Mouse (Mus musculus) testis, postnatal 14 days (tissue): ENCODE data around the gene Defb42.

ENCODE experiments used
- DNase-seq: peaks from one replicate; pipeline ENCODE4 v3.0.0; 2021; ENCODE audit warnings: low spot score

The Defb42 gene

DNA sequence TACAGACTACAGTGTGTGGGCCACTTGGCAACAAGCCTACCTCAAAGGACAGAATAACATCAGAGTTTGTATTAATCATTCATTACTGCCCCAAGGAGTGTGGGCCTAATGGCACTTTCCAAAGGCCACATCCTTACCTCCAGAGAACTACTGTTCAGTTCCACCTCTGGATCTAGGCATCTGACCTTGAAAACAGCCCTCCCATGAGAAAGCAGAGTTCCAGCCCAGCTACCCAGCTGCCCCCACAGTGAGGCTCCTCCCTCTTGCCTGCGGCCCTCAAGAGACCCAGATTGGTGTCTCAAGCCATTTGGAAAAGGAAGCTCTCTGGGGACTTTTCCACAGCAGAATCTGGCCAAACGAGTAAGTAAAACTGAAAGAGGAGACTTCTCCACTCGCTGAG, at the start of gene Defb42:
Defb42 (plus strand) TSS at position 301 of the 400 bp plus-strand sequence.
- DNase-seq = no peak

- DNase-seq = no peak
Observed at GRCm38 (mm10) chr14:62997777-62998176, 49.0 kb upstream of the Defb42 start, which contains the start of gene Defb47. Gene Defb47, plus strand, starts transcription at chr14:62998077.

DNA sequence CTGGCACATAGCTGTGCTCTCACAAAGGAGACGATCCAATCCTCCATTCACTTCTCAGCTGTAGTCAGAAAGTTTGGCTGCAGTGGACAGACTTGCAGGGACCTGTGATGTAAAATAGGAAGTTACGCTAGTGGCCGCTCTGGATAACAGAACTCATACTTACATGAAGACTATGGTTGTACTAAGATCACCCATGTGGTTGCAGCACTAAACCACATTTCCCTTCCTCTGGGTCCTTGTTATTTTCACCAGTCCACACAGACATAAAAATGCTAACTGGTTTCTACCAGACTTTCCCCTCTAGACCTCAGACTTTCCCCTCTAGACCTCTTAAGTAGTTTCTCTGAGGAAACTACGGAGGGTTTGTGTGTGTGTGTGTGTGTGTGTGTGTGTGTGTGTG, 47.8 kb upstream of the Defb42 start:
- no peak for DNase-seq

- DNase-seq = no peak
Observed at GRCm38 (mm10) chr14:63002588-63002987, 44.2 kb upstream of the Defb42 start.

DNA sequence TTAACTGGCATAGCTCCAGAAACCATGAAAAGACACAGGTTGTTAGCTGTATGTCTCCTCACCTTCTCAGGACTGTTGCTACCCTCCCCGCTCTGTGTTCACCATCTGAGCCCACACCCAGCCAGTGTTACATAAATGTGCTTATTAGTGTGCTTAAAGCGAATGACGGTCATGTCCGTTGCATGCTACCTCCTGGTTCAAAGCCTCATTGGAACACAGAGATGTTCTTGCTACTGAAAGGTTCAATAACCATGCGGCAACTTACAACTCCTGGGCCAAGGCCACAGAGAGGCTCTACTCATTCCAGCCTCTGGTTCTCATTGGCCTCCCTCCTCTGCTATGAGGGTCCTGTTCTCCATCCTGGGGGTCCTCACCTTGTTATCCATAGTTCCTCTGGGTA, 35.3 kb upstream of the Defb42 start, which contains the start of gene Defb43:
Defb43 (plus strand) TSS at position 301 of the 400 bp plus-strand sequence.
- no peak for DNase-seq

DNA sequence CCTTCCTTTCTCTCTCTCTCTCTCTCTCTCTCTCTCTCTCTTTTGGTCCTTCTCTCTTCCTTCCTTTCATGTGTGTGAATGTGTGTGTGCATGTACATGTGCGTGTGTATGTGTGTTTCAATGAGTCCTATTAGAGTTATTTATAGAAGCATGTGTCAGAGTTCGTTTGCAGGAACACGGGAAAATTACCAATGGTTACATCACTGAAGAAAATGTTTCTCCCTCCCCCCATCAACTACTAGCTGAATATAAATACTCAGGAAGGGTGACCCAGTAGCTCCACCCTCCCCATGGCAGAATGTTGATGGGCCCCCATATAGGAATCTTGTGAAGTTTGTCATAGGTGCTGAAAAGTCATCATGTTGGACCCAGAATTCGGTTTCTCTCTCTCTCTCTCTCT, 33.7 kb upstream of the Defb42 start:
- DNase-seq = no peak

DNA sequence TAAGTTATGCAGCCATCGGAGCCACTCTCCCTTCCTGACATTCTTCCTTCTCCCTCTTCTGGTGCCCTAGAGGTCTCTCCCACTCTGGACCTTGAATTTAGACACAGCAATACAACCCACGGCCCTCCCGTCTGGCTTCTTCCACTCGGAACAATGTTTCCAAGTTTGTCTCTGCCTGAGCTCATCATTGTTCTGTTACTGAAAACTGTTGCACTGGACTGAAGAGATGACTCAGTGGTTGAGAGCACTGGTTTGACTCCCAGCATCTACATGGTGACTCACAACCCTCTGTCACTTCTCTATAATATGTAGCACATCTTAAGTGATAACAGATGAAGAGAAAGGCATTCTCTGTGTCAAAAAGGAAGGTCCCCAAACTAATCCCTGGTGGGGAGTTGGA, 32.1 kb upstream of the Defb42 start:
- peak; percentile 54 for DNase-seq

DNA sequence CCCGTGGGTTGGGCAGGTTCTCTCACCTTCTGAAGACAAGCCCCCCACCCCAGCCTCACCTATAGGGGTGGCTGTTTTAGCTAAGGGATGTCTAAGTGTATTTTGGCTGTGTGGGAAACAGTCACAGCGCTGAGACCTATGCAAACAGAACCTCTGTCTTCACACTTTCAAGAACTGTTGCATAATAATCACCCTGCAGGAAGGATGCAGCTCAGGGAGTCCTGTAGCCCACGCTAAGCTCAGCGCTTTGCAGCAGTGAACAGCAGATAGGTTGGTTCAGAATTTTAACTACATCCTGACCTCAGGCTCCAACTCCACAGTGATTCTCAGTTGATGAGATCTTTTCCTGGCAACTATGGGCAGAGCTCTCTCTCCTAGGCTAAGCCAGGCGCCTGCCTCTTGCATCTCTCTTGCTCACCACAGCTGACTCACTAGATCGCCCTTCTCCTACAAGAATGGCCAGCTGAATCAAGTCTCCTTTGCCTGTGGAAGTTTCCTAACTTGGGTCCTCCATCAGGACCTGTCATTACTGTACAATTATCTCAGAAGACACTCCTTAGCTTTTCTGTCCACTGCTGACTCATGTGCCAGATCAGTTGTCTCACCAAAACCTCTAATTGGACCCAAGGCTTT, 26.2 kb upstream of the Defb42 start:
- DNase-seq = no peak

DNA sequence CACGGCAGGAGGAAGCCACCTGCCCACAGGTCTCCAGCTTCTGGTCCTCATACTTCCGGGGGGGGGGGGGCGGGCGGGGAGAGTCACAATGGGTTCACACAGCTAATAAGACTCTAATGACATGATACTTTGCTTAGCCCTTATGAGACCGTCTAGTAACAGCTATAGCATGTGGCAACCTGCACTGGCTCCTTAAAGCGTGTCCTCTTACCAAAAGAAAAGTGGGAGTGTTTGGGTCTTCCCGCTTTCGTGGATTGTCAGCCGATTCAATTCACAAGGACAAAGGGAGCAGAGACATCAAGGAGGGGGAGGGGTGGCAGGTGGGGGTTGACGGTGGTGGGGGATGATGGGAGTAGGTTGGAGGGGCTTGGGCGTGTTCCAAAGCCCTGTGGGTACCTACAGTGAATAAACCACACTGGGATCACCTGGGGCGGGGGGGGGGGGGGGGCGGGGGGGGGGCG, 3.1 kb downstream of the Defb42 start, which contains the start of gene Defb30:
Defb30 (minus strand) TSS at position 51 of the 461 bp plus-strand sequence.
- no peak for DNase-seq

DNA sequence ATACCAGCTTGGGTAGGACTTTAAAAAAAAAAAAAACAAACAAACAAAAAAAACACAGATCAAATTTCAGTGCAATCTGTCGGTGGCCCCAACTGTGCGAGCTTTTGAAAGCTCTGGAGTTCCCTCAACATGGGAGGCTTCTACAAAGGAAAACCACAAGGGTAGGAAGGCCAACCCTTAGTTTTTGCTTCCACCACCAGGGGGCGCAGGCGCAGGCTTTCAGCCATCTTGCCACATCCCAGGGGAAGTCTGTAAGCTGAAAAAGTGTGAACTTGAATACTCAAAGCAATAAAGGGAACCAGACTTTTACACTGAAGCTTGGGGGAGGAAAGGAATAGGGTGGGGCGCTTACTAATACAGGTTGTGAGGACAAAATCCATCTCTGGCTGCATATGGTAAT, 4.0 kb downstream of the Defb42 start:
- DNase-seq = peak; percentile 80

- DNase-seq = peak; percentile 85
Observed at GRCm38 (mm10) chr14:63054729-63055128, 7.9 kb downstream of the Defb42 start.

GRCm38 (mm10) chr14:63060361-63060760, 13.6 kb downstream of the Defb42 start:
- DNase-seq = no peak

GRCm38 (mm10) chr14:63062184-63062583, 15.4 kb downstream of the Defb42 start:
- DNase-seq = no peak

- no peak for DNase-seq
Observed at GRCm38 (mm10) chr14:63065391-63065790, 18.6 kb downstream of the Defb42 start.

DNA sequence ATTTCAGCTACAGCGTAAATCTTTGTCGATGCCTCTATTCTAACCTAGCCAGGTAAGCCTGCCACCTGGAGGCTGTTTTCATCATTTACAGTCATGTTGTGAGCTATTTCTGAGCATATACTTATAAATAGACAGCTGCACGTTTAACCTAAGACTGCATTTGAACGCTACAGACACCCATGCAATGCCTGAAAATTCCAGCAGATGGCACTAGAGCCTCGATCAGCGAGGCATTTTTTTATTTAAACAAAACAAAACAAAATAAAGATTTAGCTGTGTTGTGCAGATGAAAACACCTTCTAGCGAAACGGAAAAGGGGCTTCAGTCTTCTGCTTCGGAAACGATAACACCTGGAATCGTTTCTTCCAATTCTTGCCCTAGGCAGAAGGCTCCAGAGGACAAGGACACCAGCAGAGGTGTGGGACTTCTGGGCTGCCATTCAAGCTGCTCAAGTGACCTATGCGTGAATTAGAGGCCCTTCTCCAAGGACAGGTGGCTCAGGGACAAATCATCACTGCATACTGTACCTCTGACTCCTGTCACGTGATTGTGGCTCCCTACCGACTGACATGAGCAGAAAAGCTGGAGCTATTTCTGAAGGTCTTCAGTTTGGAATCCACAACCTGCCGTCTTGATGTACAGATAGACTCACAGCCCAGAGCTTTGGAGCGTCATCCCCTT, 20.0 kb downstream of the Defb42 start:
- DNase-seq = peak; percentile 42

- peak; percentile 80 for DNase-seq
Observed at GRCm38 (mm10) chr14:63067708-63068107, 20.9 kb downstream of the Defb42 start.
